Mouse (Mus musculus) forebrain, embryonic 15.5 days (tissue): Measurements from ENCODE around the gene Hba-x. TPM values are rescaled to one million over a fixed set of nuclear protein-coding genes. Genes with fewer than 3 reads are reported as not detected.

Experiments used
- ATAC-seq: fragments of 200-750 bp; cut with Nextera tagmentation; replicated peaks from 2 replicates; pipeline ENCODE4 v1.8.0; 2017; ENCODE audit warnings: mild to moderate bottlenecking, moderate TSS enrichment, moderate library complexity
- H3K27ac ChIP-seq: fragments of 300-500 bp; sonication (generic); replicated peaks from 2 replicates; pipeline ENCODE4 v1.5.1; 2015; ENCODE audit warnings: mild to moderate bottlenecking, inconsistent platforms
- H3K27me3 ChIP-seq: fragments of 300-500 bp; sonication (generic); 2 replicates; pipeline ENCODE4 v1.6.1; 2015; ENCODE audit warnings: inconsistent platforms
- H3K36me3 ChIP-seq: fragments of 300-500 bp; sonication (generic); 2 replicates; pipeline ENCODE4 v1.6.1; 2015; ENCODE audit warnings: mild to moderate bottlenecking, inconsistent platforms
- H3K4me1 ChIP-seq: fragments of 300-500 bp; sonication (generic); 2 replicates; pipeline ENCODE4 v1.6.1; 2015; ENCODE audit warnings: inconsistent platforms
- H3K4me2 ChIP-seq: fragments of 300-500 bp; sonication (generic); replicated peaks from 2 replicates; pipeline ENCODE4 v1.6.1; 2015; ENCODE audit warnings: mild to moderate bottlenecking, inconsistent platforms
- H3K4me3 ChIP-seq: fragments of 300-500 bp; sonication (generic); 2 replicates; pipeline ENCODE4 v1.5.1; 2015; ENCODE audit warnings: mild to moderate bottlenecking, inconsistent platforms
- H3K9ac ChIP-seq: fragments of 300-500 bp; sonication (generic); replicated peaks from 2 replicates; pipeline ENCODE4 v1.6.1; 2015; ENCODE audit warnings: mild to moderate bottlenecking, inconsistent platforms
- H3K9me3 ChIP-seq: fragments of 300-500 bp; sonication (generic); 2 replicates; pipeline ENCODE4 v1.6.1; 2016; ENCODE audit warnings: inconsistent platforms
- WGBS: fragments of 180-500 bp; shearing (Covaris S2); methylation state at CpG from one replicate; pipeline ENCODE4 v1.1.7; 2015; ENCODE audit warnings: mixed read lengths; 5-methylcytosine and 5-hydroxymethylcytosine counted together
- polyA plus RNA-seq: library from polyadenylated mRNA; unstranded; fragments of >200 nt; fragmentation: Nextera tagmentation; extraction: Ambion mirVana; gene quantifications from 2 replicates; pipeline ENCODE4 v1.2.1, GENCODE M21; 2015

Hba-x gene
- polyA plus RNA-seq, result 24.0 and 37.2 TPM in 2 replicates

DNA sequence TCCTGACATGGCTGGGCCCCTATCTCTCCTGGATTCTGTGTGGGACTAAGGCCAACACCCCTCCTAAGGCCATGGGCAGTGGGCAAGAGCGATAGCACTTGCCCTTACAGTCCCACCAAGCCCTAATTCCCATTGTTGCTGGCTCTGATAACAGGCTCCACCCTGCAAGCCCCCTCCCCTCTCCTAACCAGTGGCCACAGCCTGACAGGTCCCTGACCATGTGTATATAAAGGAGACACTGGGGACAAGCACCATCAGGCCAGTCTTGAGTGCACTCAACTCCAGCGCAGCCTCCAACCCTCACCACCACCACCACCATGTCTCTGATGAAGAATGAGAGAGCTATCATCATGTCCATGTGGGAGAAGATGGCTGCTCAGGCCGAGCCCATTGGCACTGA, at the start of gene Hba-x:
Gene Hba-x (plus strand): TSS at position 54 of the 400 bp plus-strand sequence.
- Histone ChIP-seq H3K4me1 (no peaks in the 10 kb centered on the region), H3K27me3 (no peaks in the 10 kb centered on the region), H3K27ac (no peak within 1 kb of the TSS), H3K4me3 (no peak within 1 kb of the TSS), H3K36me3 (no peaks in the 10 kb centered on the region), H3K9ac (no peak within 1 kb of the TSS), H3K4me2 (no peak within 1 kb of the TSS), H3K9me3 (no peaks in the 10 kb centered on the region)
- WGBS, result 70% methylated on average over 3 of the region's 3 CpGs
- ATAC-seq, result no peak

DNA sequence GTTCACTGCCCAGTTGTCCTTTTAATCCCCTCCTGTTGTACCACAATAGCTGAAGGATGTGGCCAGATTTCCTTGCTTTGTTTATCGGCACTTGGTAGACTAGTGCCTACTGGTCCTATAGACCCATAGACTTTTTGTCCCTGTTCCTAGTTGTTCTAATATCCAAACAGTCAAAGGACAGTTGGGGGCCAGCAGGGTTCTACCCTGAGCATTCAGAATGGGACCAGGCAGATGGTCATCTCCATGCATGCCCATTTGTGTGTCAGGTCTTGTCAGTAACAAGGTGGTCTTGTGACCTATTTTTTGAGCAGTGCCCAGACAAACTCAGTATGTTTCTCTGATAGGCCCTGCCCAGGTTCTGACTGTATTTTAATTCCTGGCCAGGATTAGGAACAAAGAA, 49.2 kb upstream of the Hba-x start:
- H3K27me3 ChIP-seq, result peaks cover 18% of the 10 kb centered on the region
- H3K9me3 ChIP-seq, result no peaks in the 10 kb centered on the region
- peak overlapping the region; percentile 73 for H3K4me2 ChIP-seq
- peak; percentile 1; the same call in 1 of the 2 replicates for ATAC-seq
- WGBS, result 34% methylated on average over 1 of the region's 1 CpGs
- H3K4me3 ChIP-seq, result peak overlapping the region; percentile 65
- peak overlapping the region; percentile 73; the same call in 1 of the 2 replicates for H3K27ac ChIP-seq
- H3K9ac ChIP-seq, result peak overlapping the region; percentile 74
- H3K36me3 ChIP-seq, result peaks cover 8% of the 10 kb centered on the region
- H3K4me1 ChIP-seq, result peaks cover 45% of the 10 kb centered on the region

DNA sequence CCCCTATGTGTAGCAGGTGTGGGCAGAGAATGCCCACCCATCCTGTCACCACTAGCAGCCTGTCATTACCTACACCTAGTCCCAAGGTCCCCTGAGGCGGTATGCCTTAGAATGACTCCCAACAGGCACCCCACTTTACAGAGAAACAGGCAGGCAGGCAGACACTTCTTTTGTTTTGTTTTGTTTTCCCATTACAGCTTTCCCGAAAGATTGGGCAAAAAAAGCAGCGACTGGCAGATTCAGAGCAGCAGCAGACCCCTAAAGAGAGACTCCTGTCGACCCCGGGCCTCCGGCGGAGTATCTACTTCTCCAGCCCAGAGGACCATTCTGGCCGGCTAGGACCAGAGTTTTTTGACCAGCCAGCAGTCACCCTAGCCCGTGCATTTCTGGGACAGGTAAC, 48.6 kb upstream of the Hba-x start:
- no peak overlapping the region for H3K4me3 ChIP-seq
- peaks cover 13% of the 10 kb centered on the region for H3K27me3 ChIP-seq
- no peak overlapping the region for H3K27ac ChIP-seq
- peaks cover 40% of the 10 kb centered on the region for H3K4me1 ChIP-seq
- no peak for ATAC-seq
- no peak overlapping the region for H3K4me2 ChIP-seq
- H3K9me3 ChIP-seq, result no peaks in the 10 kb centered on the region
- H3K36me3 ChIP-seq, result peaks cover 13% of the 10 kb centered on the region
- WGBS, result 85% methylated on average over 9 of the region's 9 CpGs
- H3K9ac ChIP-seq, result no peak overlapping the region

DNA sequence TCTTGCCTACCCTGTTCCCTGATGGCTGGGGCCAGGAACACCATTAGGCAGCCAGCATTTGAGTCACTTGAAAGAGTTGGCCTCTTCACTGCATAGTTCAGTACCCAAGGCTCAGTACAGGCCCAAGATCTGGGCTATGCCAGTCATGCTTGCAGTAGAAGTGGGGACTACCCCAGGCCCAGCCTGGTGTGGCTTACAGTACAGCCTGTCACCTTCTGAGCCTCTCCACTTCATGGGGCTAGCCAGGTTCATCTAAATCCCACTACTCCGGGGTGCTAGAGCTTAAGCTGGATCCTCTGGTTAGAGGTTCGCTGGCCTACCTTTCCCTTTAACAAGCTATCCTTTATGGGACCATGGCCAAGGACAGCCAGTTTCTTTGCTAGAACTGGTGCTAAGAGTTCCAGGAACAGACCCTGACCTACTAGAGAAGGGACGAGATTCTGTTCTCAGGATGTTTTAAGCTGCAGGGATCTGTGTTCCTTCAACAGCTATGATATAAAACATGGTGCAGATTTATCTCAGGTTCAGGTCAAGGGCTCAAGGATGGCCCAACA, 47.8 kb upstream of the Hba-x start:
- no peaks in the 10 kb centered on the region for H3K9me3 ChIP-seq
- no peak overlapping the region for H3K4me2 ChIP-seq
- H3K27me3 ChIP-seq, result peaks cover 5% of the 10 kb centered on the region; the same call in 1 of the 2 replicates
- no peak overlapping the region for H3K4me3 ChIP-seq
- peaks cover 15% of the 10 kb centered on the region for H3K36me3 ChIP-seq
- no peak for ATAC-seq
- no peak overlapping the region for H3K9ac ChIP-seq
- 87% methylated on average over 3 of the region's 3 CpGs for WGBS
- H3K27ac ChIP-seq, result no peak overlapping the region
- peaks cover 37% of the 10 kb centered on the region for H3K4me1 ChIP-seq

DNA sequence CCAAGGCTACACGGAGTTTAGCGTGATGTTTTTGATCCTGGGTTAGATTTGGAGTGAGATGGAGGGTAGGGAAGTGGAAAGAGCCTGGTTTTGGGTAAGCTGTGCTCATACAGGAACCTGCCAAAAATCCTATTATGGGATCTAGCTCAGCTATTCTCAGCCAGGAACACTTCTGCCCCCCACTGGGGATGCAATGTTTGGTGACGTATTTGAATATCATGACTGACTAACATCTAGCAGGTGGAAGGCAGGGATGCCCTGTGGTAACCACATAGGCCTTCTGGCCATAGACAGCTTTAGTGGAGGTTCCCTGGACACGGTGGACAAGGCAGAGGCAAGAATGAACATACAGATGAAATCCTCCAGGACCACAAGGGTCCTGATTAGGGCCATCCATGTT, 46.0 kb upstream of the Hba-x start:
- H3K4me3 ChIP-seq, result no peak overlapping the region
- no peaks in the 10 kb centered on the region for H3K9me3 ChIP-seq
- no peak overlapping the region for H3K4me2 ChIP-seq
- 74% methylated on average over 4 of the region's 4 CpGs for WGBS
- ATAC-seq, result no peak
- H3K9ac ChIP-seq, result no peak overlapping the region
- peaks cover 45% of the 10 kb centered on the region for H3K4me1 ChIP-seq
- no peak overlapping the region for H3K27ac ChIP-seq
- H3K27me3 ChIP-seq, result no peaks in the 10 kb centered on the region
- peaks cover 24% of the 10 kb centered on the region for H3K36me3 ChIP-seq

DNA sequence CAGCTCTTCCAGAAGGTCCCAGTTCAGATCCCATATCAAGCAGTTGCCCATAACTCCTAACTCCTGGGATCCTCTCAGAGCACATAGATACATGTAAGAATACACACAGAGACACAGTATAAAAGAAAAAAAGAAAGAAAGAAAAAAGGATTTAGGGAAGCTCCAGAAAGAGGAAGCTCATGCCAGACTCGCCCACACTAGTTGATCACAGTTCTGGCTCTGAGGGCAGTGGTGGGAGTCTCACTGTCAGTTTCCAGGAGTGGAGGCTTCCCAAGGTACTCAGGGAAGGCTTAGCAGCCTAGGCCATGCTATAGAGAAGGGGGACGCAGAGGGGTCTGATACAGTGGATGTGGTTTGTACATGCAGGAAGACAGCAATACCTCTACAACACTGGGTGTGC, 45.1 kb upstream of the Hba-x start:
- no peak overlapping the region for H3K4me2 ChIP-seq
- 93% methylated on average over 2 of the region's 2 CpGs for WGBS
- H3K27me3 ChIP-seq, result no peaks in the 10 kb centered on the region
- no peak overlapping the region for H3K4me3 ChIP-seq
- no peak for ATAC-seq
- H3K27ac ChIP-seq, result no peak overlapping the region
- H3K4me1 ChIP-seq, result peaks cover 45% of the 10 kb centered on the region
- no peak overlapping the region for H3K9ac ChIP-seq
- peaks cover 24% of the 10 kb centered on the region for H3K36me3 ChIP-seq
- H3K9me3 ChIP-seq, result no peaks in the 10 kb centered on the region

DNA sequence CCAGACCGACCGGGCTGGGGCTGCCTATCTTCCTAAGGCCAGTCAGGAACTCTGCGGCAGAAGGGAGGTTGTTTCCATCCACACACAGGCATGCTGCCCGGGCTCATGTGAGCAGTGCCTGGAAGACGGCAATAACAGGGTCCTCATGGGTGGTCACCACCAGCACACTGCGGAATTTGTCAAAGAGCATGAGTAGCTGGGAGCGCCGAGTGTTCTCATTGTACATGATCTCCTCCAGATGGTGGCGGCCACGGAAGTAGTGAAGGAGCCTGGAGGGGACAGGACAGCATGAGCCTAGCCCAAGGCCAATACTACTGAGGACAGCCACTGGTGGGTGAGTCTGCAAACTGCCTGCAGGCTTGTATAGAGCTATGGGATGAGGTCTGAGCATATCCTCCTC, 43.4 kb upstream of the Hba-x start:
- H3K9ac ChIP-seq, result no peak overlapping the region
- H3K4me2 ChIP-seq, result no peak overlapping the region
- no peak overlapping the region for H3K27ac ChIP-seq
- no peaks in the 10 kb centered on the region for H3K27me3 ChIP-seq
- H3K9me3 ChIP-seq, result no peaks in the 10 kb centered on the region
- H3K36me3 ChIP-seq, result peaks cover 24% of the 10 kb centered on the region
- H3K4me1 ChIP-seq, result peaks cover 47% of the 10 kb centered on the region
- no peak overlapping the region for H3K4me3 ChIP-seq
- no peak for ATAC-seq
- 81% methylated on average over 10 of the region's 10 CpGs for WGBS

DNA sequence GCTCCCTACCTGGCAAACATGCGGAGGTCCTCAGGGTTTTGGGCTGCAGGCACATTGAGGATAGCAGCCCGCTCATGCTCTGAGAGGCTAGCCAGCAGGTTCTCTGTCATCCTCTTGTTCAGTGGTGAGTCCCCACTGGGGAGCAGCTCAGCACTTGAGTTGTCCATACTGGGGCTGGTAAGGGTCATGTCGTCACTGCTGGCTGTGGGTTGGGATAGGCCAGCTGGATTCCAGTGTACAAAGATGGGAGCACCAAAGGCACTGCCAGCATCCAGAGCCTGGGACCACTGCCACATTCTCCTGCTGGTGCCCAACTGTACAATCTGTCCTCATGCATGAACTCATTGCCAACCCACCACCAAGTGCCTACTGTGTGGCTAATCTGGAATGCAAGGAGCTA, 42.3 kb upstream of the Hba-x start:
- Histone ChIP-seq H3K9ac (no peak overlapping the region), H3K4me2 (no peak overlapping the region), H3K4me1 (peaks cover 53% of the 10 kb centered on the region), H3K36me3 (peaks cover 24% of the 10 kb centered on the region), H3K27me3 (no peaks in the 10 kb centered on the region), H3K27ac (peak overlapping the region; percentile 85; the same call in 1 of the 2 replicates), H3K4me3 (no peak overlapping the region), H3K9me3 (no peaks in the 10 kb centered on the region)
- 77% methylated on average over 3 of the region's 3 CpGs for WGBS
- ATAC-seq, result no peak

DNA sequence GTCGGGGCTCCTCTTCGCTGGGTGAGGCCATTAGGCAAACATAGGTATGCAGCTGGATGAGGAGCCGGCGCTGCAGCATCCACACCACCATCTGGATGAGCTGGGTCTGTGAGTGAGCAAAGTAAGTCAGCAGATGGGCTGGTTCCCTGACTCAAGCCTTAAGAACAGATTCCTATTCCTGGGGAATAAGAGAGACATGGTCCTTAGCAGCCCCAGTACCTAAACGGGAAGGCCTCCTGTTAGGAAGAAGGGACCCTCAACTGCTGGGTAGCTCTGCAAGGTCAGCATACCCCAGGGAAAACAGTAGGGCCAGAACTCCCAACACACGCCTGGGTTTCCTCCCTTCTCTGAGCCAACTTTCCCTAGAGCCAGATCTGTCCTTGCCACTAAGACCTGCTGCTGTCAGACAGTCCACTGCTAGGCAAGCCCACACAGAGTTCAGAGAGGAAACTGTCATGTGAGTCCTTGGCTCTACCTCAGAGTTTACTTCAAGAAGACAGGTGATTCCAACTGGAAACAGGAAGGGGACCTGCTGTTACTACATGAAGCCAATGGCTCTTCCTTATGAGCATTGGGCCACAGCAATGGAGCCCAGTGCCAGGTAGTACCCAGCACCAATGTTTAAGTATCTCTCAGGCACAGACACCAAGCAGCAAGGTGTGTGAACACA, 41.2 kb upstream of the Hba-x start:
- H3K9ac ChIP-seq, result no peak overlapping the region
- H3K27ac ChIP-seq, result peak overlapping the region; percentile 85
- WGBS, result 84% methylated on average over 6 of the region's 6 CpGs
- no peaks in the 10 kb centered on the region for H3K27me3 ChIP-seq
- H3K4me1 ChIP-seq, result peaks cover 53% of the 10 kb centered on the region
- no peaks in the 10 kb centered on the region for H3K9me3 ChIP-seq
- no peak overlapping the region for H3K4me3 ChIP-seq
- peaks cover 27% of the 10 kb centered on the region for H3K36me3 ChIP-seq
- no peak overlapping the region for H3K4me2 ChIP-seq
- 0 out of 2 replicates have a peak, but pooled peaks have one; percentile 9 for ATAC-seq

DNA sequence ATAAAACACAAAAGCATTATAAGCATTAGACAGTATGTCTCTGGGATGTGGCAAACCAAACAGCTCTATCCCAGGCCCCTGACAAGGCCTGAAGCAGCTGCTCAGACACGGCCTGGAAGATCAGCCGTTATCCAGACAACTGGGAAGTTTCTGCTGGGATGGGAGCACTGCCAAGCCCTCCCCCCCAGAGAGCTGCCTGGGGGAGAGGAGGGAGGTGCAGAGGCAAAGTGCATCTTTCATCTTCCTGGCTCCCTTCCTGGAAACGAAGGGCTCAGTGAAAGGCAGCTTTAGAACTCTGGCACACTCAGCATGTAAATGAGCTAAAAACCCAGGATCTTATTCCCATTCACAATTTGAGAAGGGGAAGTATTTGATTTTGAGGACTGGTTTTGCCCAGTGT, 40.6 kb upstream of the Hba-x start:
- H3K9ac ChIP-seq, result 0 out of 2 replicates have a peak overlapping the region, but pooled peaks have one; percentile 1
- WGBS, result 13% methylated on average over 3 of the region's 3 CpGs

DNA sequence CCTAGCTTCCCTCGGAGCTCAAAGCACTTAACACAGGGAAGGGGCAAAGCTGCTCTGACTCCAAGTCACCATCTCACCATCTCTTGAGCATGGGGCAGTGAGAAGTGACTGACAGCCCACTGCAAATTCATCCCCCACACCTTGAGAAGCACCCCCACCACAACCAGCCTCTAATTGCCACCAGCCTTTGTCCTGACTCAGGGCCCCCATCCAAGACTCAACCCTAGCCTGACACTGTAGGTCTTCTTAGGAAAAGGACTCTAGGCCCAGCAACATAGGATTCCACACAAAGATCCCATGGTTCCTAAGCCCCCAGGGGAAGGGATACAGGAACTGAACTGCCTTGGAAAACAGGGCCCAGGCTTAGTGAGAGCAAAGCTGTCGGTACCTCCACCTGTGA, 40.1 kb upstream of the Hba-x start:
- Histone ChIP-seq H3K36me3 (peaks cover 32% of the 10 kb centered on the region), H3K27me3 (no peaks in the 10 kb centered on the region), H3K4me3 (no peak overlapping the region), H3K9me3 (no peaks in the 10 kb centered on the region), H3K9ac (no peak overlapping the region), H3K27ac (peak overlapping the region; percentile 85), H3K4me1 (peaks cover 53% of the 10 kb centered on the region), H3K4me2 (no peak overlapping the region)
- peak; percentile 41 for ATAC-seq
- WGBS, result 23% methylated on average over 2 of the region's 2 CpGs

More for the DNA sequence above, 40.6 kb upstream of the Hba-x start:
- Histone ChIP-seq H3K9me3 (no peaks in the 10 kb centered on the region), H3K4me1 (peaks cover 53% of the 10 kb centered on the region), H3K4me2 (no peak overlapping the region), H3K4me3 (no peak overlapping the region), H3K27me3 (no peaks in the 10 kb centered on the region), H3K27ac (peak overlapping the region; percentile 85), H3K36me3 (peaks cover 31% of the 10 kb centered on the region)
- ATAC-seq, result peak; percentile 73

DNA sequence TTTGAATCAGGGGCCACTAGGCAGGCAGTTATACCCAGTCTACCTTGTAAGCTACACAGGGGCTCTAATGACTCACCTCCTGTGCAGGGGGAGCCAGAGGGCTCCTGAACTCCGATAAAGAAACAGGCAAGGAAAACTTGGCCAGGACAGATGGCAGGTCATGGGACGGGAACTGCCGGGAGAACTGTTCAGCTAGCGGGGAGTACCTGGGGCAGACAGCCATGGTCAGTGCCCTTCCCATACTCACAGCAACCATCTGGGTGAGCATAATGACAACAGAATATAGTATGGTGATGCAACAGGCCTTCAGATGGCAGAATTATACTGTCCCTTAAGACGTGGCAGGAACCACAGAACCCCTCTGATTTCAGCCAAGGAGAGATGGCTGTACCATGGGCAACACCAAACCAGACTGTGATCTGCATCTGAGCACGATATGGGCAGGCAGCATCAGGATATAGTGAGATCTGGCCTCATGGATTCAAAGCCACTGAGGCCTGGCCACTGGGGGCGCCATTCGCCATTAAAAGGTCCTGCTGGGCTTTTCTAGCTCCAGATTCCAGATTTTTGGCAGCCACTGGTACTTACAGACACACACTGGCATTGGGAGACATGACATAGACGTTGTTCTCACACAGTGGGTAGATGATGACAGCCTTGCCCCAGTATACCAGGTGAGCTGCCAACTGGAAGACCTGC, 39.3 kb upstream of the Hba-x start:
- no peak overlapping the region for H3K9ac ChIP-seq
- no peaks in the 10 kb centered on the region for H3K27me3 ChIP-seq
- peak overlapping the region; percentile 85 for H3K27ac ChIP-seq
- no peaks in the 10 kb centered on the region for H3K9me3 ChIP-seq
- H3K4me1 ChIP-seq, result peaks cover 53% of the 10 kb centered on the region
- H3K4me2 ChIP-seq, result no peak overlapping the region
- peaks cover 32% of the 10 kb centered on the region for H3K36me3 ChIP-seq
- no peak for ATAC-seq
- 45% methylated on average over 9 of the region's 9 CpGs for WGBS
- no peak overlapping the region for H3K4me3 ChIP-seq
